Mouse (Mus musculus) MEL (cell line): ENCODE results near the gene Samd14. TPM values are rescaled to one million over a fixed set of nuclear protein-coding genes. Genes with fewer than 3 reads are reported as not detected.

Experiments
- DNase-seq: peaks from one replicate; pipeline ENCODE4 v3.0.0; 2011; ENCODE audit warnings: low read depth, low spot score
- H3K27ac ChIP-seq: 2 replicates; pipeline ENCODE4 v1.5.1; 2012; ENCODE audit warnings: low read depth, mild to moderate bottlenecking, control low read depth, low read length, moderate library complexity; ENCODE audit not compliant: control insufficient read depth
- H3K27me3 ChIP-seq, 2 experiments: fragments of 150-350 bp in 1 of 2; sonication (generic) in 1 of 2; 2 replicates each; pipeline ENCODE4 v1.6.1; 2012; ENCODE audit warnings: low read length in 2 of 2, mild to moderate bottlenecking in 2 of 2, improper control_type of control experiment in 1 of 2, moderate library complexity in 1 of 2; ENCODE audit not compliant: insufficient read depth in 2 of 2, control insufficient read depth in 1 of 2
- H3K36me3 ChIP-seq, 2 experiments: 2 replicates each; pipeline ENCODE4 v1.6.1; 2012 to 2014; ENCODE audit warnings: low read length in 2 of 2, improper control_type of control experiment in 1 of 2, inconsistent platforms in 1 of 2, mild to moderate bottlenecking in 1 of 2; ENCODE audit not compliant: insufficient read depth in 2 of 2, control insufficient read depth in 1 of 2
- H3K4me1 ChIP-seq, 2 experiments: fragments of 150-350 bp in 1 of 2; sonication (generic) in 1 of 2; 2 replicates each; pipeline ENCODE4 v1.6.1; 2012; ENCODE audit warnings: low read length in 2 of 2, improper control_type of control experiment in 1 of 2, mild to moderate bottlenecking in 1 of 2; ENCODE audit not compliant: insufficient read depth in 2 of 2, control insufficient read depth in 1 of 2
- H3K4me3 ChIP-seq, 2 experiments: fragments of 150-350 bp in 1 of 2; sonication (generic) in 1 of 2; 2 replicates each; pipeline ENCODE4 v1.5.1; 2012; ENCODE audit warnings: low read depth in 2 of 2, low read length in 2 of 2, mild to moderate bottlenecking in 2 of 2, moderate library complexity in 2 of 2, control low read depth in 1 of 2, improper control_type of control experiment in 1 of 2; ENCODE audit not compliant: control insufficient read depth in 1 of 2, insufficient read depth in 1 of 2
- H3K79me2 ChIP-seq: 2 replicates; pipeline ENCODE4 v1.6.1; 2012; ENCODE audit warnings: mild to moderate bottlenecking, low read length, moderate library complexity; ENCODE audit not compliant: control insufficient read depth, poor library complexity, insufficient read depth
- H3K9ac ChIP-seq: 2 replicates; pipeline ENCODE4 v1.6.1; 2012; ENCODE audit warnings: low read depth, mild to moderate bottlenecking, control low read depth, low read length, moderate library complexity; ENCODE audit not compliant: control insufficient read depth, poor library complexity, severe bottlenecking
- H3K9me3 ChIP-seq: fragments of 150-350 bp; sonication (generic); replicated peaks from 2 replicates; pipeline ENCODE4 v1.6.1; 2012; ENCODE audit warnings: mild to moderate bottlenecking, low read length, improper control_type of control experiment, moderate library complexity; ENCODE audit not compliant: insufficient read depth
- BHLHE40 ChIP-seq: IDR thresholded peaks from 2 replicates; pipeline ENCODE4 v1.6.1; 2012; ENCODE audit warnings: low read depth, mild to moderate bottlenecking, inconsistent platforms, low read length, improper control_type of control experiment, borderline replicate concordance
- CTCF ChIP-seq, 3 experiments: IDR thresholded peaks in 2 of 3; conservative IDR thresholded peaks in 1 of 3; 2 replicates each; pipeline ENCODE4 v1.5.1; 2011 to 2012; ENCODE audit warnings: low read length in 3 of 3, low read depth in 2 of 3, mild to moderate bottlenecking in 2 of 3, improper control_type of control experiment in 1 of 3, inconsistent platforms in 1 of 3, mixed read lengths in 1 of 3, moderate library complexity in 1 of 3; ENCODE audit not compliant: control insufficient read depth in 1 of 3, insufficient read depth in 1 of 3, poor library complexity in 1 of 3, severe bottlenecking in 1 of 3
- ELF1 ChIP-seq: IDR thresholded peaks from 2 replicates; pipeline ENCODE4 v1.6.1; 2014; ENCODE audit warnings: low read depth, mild to moderate bottlenecking, inconsistent platforms, low read length, improper control_type of control experiment, moderate library complexity
- EP300 ChIP-seq, 2 experiments: IDR thresholded peaks; 2 replicates each; pipeline ENCODE4 v1.6.1; 2011; ENCODE audit warnings: improper control_type of control experiment in 2 of 2, low read length in 2 of 2, low read depth in 1 of 2, mild to moderate bottlenecking in 1 of 2
- GATA1 ChIP-seq: IDR thresholded peaks from 2 replicates; pipeline ENCODE4 v1.6.1; 2011; ENCODE audit warnings: low read depth, low read length, improper control_type of control experiment
- HCFC1 ChIP-seq: IDR thresholded peaks from 2 replicates; pipeline ENCODE4 v1.6.1; 2012; ENCODE audit warnings: low read depth, mild to moderate bottlenecking, inconsistent platforms, low read length, improper control_type of control experiment, moderate library complexity
- JUND ChIP-seq: IDR thresholded peaks from 2 replicates; pipeline ENCODE4 v1.6.1; 2011; ENCODE audit warnings: low read depth, mild to moderate bottlenecking, improper control_type of control experiment, low read length
- KAT2A ChIP-seq: conservative IDR thresholded peaks from 2 replicates; pipeline ENCODE4 v1.6.1; 2012; ENCODE audit warnings: low read depth, low read length, improper control_type of control experiment, inconsistent platforms
- MAFK ChIP-seq: IDR thresholded peaks from 2 replicates; pipeline ENCODE4 v1.6.1; 2011; ENCODE audit warnings: low read depth, mild to moderate bottlenecking, low read length, improper control_type of control experiment, borderline replicate concordance
- MAX ChIP-seq: IDR thresholded peaks from 2 replicates; pipeline ENCODE4 v1.6.1; 2011; ENCODE audit warnings: low read length, improper control_type of control experiment
- MAZ ChIP-seq: IDR thresholded peaks from 2 replicates; pipeline ENCODE4 v1.6.1; 2012; ENCODE audit warnings: low read depth, mild to moderate bottlenecking, inconsistent platforms, low read length, improper control_type of control experiment
- MEF2A ChIP-seq: IDR thresholded peaks from 2 replicates; pipeline ENCODE4 v1.6.1; 2014; ENCODE audit warnings: low read depth, mild to moderate bottlenecking, inconsistent platforms, low read length, improper control_type of control experiment; ENCODE audit not compliant: poor library complexity, insufficient replicate concordance, severe bottlenecking; ENCODE audit errors: extremely low read depth
- MXI1 ChIP-seq: IDR thresholded peaks from 2 replicates; pipeline ENCODE4 v1.6.1; 2011; ENCODE audit warnings: mild to moderate bottlenecking, low read depth, low read length, improper control_type of control experiment
- MYC ChIP-seq: IDR thresholded peaks from 2 replicates; pipeline ENCODE4 v1.6.1; 2011; ENCODE audit warnings: low read depth, mild to moderate bottlenecking, low read length, improper control_type of control experiment, moderate library complexity
- NELFE ChIP-seq: IDR thresholded peaks from 2 replicates; pipeline ENCODE4 v1.6.1; 2011; ENCODE audit warnings: low read depth, low read length, improper control_type of control experiment
- POLR2A ChIP-seq, 2 experiments: IDR thresholded peaks; 2 replicates each; pipeline ENCODE4 v1.6.1; 2011 to 2012; ENCODE audit warnings: low read length in 2 of 2, mild to moderate bottlenecking in 2 of 2, control low read depth in 1 of 2, improper control_type of control experiment in 1 of 2, low read depth in 1 of 2, moderate library complexity in 1 of 2; ENCODE audit not compliant: control insufficient read depth in 1 of 2, insufficient read depth in 1 of 2, poor library complexity in 1 of 2
- POLR2AphosphoS5 ChIP-seq: IDR thresholded peaks from 2 replicates; pipeline ENCODE4 v1.6.1; 2012; ENCODE audit warnings: low read depth, borderline replicate concordance, mild to moderate bottlenecking, inconsistent platforms, low read length, moderate library complexity, mixed read lengths
- SIN3A ChIP-seq: IDR thresholded peaks from 2 replicates; pipeline ENCODE4 v1.6.1; 2012; ENCODE audit warnings: low read length, improper control_type of control experiment, inconsistent platforms
- TAL1 ChIP-seq: IDR thresholded peaks from 2 replicates; pipeline ENCODE4 v1.6.1; 2012; ENCODE audit warnings: mild to moderate bottlenecking, inconsistent platforms, low read length, moderate library complexity, mixed read lengths
- UBTF ChIP-seq: IDR thresholded peaks from 2 replicates; pipeline ENCODE4 v1.6.1; 2012; ENCODE audit warnings: low read depth, mild to moderate bottlenecking, inconsistent platforms, low read length, improper control_type of control experiment, moderate library complexity, borderline replicate concordance; ENCODE audit not compliant: insufficient read depth
- USF2 ChIP-seq, 2 experiments: IDR thresholded peaks; 2 replicates each; pipeline ENCODE4 v1.6.1; 2011 to 2012; ENCODE audit warnings: improper control_type of control experiment in 2 of 2, low read length in 2 of 2, borderline replicate concordance in 1 of 2, inconsistent platforms in 1 of 2, low read depth in 1 of 2, mild to moderate bottlenecking in 1 of 2; ENCODE audit not compliant: insufficient read depth in 1 of 2
- ZMIZ1 ChIP-seq: IDR thresholded peaks from 2 replicates; pipeline ENCODE4 v1.6.1; 2012; ENCODE audit warnings: low read depth, mild to moderate bottlenecking, inconsistent platforms, low read length, improper control_type of control experiment, moderate library complexity
- ZNF384 ChIP-seq: IDR thresholded peaks from 2 replicates; pipeline ENCODE4 v1.6.1; 2012; ENCODE audit warnings: low read depth, mild to moderate bottlenecking, inconsistent platforms, low read length, improper control_type of control experiment
- polyA plus RNA-seq, 2 experiments: library from polyadenylated mRNA; stranded (reverse) in 1 of 2; unstranded in 1 of 2; fragments of >175 nt in 1 of 2; fragments of >200 nt in 1 of 2; gene quantifications; 2 replicates each; pipeline versions ENCODE4 v1.2.1 to v1.2.4; 2012; ENCODE audit warnings: low replicate concordance in 2 of 2, low read depth in 1 of 2; ENCODE audit not compliant: insufficient read length in 2 of 2, insufficient read depth in 1 of 2, missing spikeins in 1 of 2
- total RNA-seq: library from RNA; depleted of rRNA; stranded (reverse); fragments of 300-350 nt; gene quantifications from 2 replicates; pipeline ENCODE4 v1.2.3, GENCODE M21; 2012

Gene Samd14
- total and polyA plus RNA-seq, 3 experiments = 57.6 to 1,219 (median 101) TPM

DNA sequence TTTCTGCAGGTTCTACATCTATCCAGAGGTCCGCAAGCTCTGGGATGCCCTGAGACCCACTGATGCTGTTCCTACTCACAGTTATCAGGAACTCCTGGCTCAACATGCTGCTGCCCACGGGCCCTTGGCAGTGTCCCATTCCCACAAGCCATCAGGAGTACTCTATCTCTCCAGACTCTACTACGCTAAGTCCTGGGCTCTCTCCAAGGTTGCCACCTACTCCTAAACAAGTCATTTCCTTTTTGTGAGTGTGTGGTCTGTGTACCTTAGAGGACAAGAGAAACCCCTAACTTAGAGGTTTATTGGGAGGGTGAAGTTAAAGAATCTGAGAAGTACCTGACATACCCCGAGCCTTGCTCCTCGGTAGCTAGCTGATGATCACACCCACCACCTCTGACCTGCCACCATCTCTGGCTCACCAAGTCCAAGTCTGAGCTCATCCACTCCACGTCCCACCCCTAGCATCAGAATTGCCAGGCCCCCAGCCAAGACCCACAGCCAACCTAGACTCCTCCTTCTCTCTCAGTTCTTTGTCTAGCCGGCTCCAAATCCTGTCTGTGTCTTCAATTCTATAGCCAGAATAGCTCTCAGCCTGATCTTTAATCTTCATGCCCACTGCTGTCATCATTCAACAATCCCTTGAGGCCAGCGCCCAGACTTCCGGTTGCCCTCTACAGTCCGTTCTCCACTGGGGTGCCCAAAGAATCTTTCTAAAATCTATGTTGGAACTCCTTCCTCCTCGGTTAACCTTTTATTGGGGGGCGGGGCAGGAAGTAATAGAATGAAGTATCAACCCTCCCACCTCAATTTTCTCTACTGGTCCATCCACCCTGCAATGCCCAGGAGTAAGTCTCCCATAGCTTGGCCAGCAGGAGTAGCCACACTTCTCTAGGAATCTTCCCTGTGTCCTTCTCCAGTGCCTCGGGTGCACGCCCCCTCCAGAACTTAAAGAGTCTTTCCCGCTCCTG is 734 bp upstream of the Samd14 start (continued):
- no peak for TF ChIP-seq CTCF (IDR thresholded peaks at IDR 0.05 in 2 of 3, conservative IDR thresholded peaks at IDR 0.05 in 1 of 3; ENCODE audit: control insufficient read depth in 1 of 3, insufficient read depth in 1 of 3, low read depth in 2 of 3, low read length in 3 of 3, poor library complexity in 1 of 3, severe bottlenecking in 1 of 3)
- no peak for TF ChIP-seq TAL1
- no peak for TF ChIP-seq GATA1
- TF ChIP-seq MAZ = peak; percentile 68
- no peak for TF ChIP-seq USF2 (IDR thresholded peaks at IDR 0.05; ENCODE audit: borderline replicate concordance in 1 of 2, insufficient read depth in 1 of 2, low read depth in 1 of 2, low read length in 2 of 2)
- peak; percentile 62 for TF ChIP-seq ELF1
- no peak for TF ChIP-seq KAT2A

DNA sequence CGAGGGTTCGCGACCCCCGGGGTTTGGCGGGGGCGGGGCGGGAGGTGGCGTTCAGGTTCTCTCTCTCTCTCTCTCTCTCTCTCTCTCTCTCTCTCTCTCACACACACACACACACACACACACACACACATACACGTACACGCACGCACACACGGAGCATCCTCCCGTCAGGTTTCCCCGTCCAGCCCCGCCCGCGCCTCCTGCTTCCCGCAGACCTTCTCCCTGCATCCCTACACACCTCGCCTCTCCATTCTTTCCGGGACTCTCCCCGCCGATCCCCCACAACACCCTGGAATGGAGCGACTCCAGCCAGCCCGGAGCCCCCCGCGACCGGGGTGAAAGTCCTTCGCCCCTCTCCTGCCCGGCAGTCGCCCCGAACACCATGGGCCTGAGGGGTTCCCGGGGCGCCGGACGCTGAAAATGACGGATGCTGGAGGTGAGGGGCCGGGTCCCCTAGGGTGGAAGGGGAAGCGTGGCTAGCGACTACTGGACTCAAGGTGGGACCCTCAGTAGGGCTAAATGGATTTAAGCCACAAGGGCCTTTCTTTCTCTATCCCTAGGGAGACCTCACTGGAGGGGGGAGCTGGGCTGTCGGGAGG is 561 bp downstream of the Samd14 start:
- no peaks in the 10 kb centered on the region for H3K27me3 ChIP-seq
- peaks cover 0 to 39% of the 10 kb centered on the region in 2 experiments; a peak in 3 of 4 replicates for H3K36me3 ChIP-seq

More for the DNA sequence above, 561 bp downstream of the Samd14 start:
- H3K4me1 ChIP-seq = peaks cover 8 to 57% of the 10 kb centered on the region in 2 experiments
- peak overlapping the region; percentile 91 for H3K9ac ChIP-seq
- peak; percentile 62 for DNase-seq
- H3K79me2 ChIP-seq = peaks cover 25% of the 10 kb centered on the region
- H3K9me3 ChIP-seq = no peaks in the 10 kb centered on the region
- TF ChIP-seq BHLHE40 (no peak), ZNF384 (no peak), GATA1 (no peak), ZMIZ1 (no peak), JUND (peak; percentile 62; the same call in 1 of the 2 replicates), CTCF (IDR thresholded peaks at IDR 0.05 in 2 of 3, conservative IDR thresholded peaks at IDR 0.05 in 1 of 3; ENCODE audit: control insufficient read depth in 1 of 3, insufficient read depth in 1 of 3, low read depth in 2 of 3, low read length in 3 of 3, poor library complexity in 1 of 3, severe bottlenecking in 1 of 3) (no peak), MEF2A (no peak), MYC (no peak), POLR2AphosphoS5 (peak; percentile 49; the same call in 1 of the 2 replicates), KAT2A (no peak), HCFC1 (peak; percentile 19; the same call in 1 of the 2 replicates), USF2 (IDR thresholded peaks at IDR 0.05; ENCODE audit: borderline replicate concordance in 1 of 2, insufficient read depth in 1 of 2, low read depth in 1 of 2, low read length in 2 of 2) (no peak), SIN3A (0 out of 2 replicates have a peak, but pooled peaks have one; percentile 17), MAX (no peak), MXI1 (no peak; the same call in 1 of the 2 replicates), MAFK (no peak), NELFE (peak; percentile 36; the same call in 1 of the 2 replicates), EP300 (IDR thresholded peaks at IDR 0.05; ENCODE audit: low read depth in 1 of 2, low read length in 2 of 2) (peak in 1 of 2 experiments; percentile 16; a peak in 1 of 4 replicates), POLR2A (IDR thresholded peaks at IDR 0.05; ENCODE audit: control insufficient read depth in 1 of 2, insufficient read depth in 1 of 2, low read depth in 1 of 2, low read length in 2 of 2, poor library complexity in 1 of 2) (peak in 1 of 2 experiments; percentile 22; a peak in 1 of 4 replicates), MAZ (peak; percentile 29; the same call in 1 of the 2 replicates), UBTF (peak; percentile 89; the same call in 1 of the 2 replicates)
- peak overlapping the region; percentile 91 for H3K27ac ChIP-seq
- H3K4me3 ChIP-seq = peak overlapping the region; percentile 70 to 80
